Mouse (Mus musculus) cerebellum, adult 2 months (tissue): ENCODE data around the gene Arhgef19.

ENCODE experiments used
- CTCF ChIP-seq: fragments of 200-500 bp; IDR thresholded peaks from 2 replicates; pipeline ENCODE4 v1.5.1; 2011; ENCODE audit warnings: low read depth, mild to moderate bottlenecking, control low read depth, low read length, moderate library complexity, borderline replicate concordance; ENCODE audit not compliant: insufficient read depth
- POLR2A ChIP-seq: fragments of 200-500 bp; IDR thresholded peaks from 2 replicates; pipeline ENCODE4 v1.6.1; 2011; ENCODE audit warnings: low read length, control low read depth, borderline replicate concordance; ENCODE audit not compliant: insufficient read depth

GRCm38 (mm10) chr4:141238492-141239387 lies 559 bp upstream of the Arhgef19 start:
- TF ChIP-seq CTCF (no peak), POLR2A (no peak)
